Comparison of ENCODE assay signal across 26 mouse cellular contexts in genomic region chr11:97543883-97544282, GRCm38 (mm10). TPM values are rescaled to one million over a fixed set of nuclear protein-coding genes. Genes with fewer than 3 reads are reported as not detected.
A peak's percentile ranks its signal among the peaks of the same experiment; 100 is the strongest.
DNase-seq lines count a peak whose midpoint lies in the region; ATAC-seq and TF ChIP-seq lines count a peak whose summit lies in the region.
"Had no signal": no experiment of that assay in that cellular context is flagged by ENCODE, and none has a peak within 500 bp of the region (broad histone marks: within the 10 kb centered on the region; RNA-seq: fewer than 3 reads in every experiment).

No protein-coding gene starts in this region.

- ATAC-seq in forebrain, embryonic 13.5 days: no peak
- no peak for ATAC-seq in forebrain, embryonic 11.5 days (replicated peaks; ENCODE audit: low FRiP score)
- no peak for ATAC-seq in hindbrain, postnatal 0 days
- no peak for ATAC-seq in hindbrain, embryonic 11.5 days (ENCODE audit: low FRiP score)
- ATAC-seq: CD4-positive, CD25-positive, alpha-beta regulatory T cell, adult 4 months; inflammation-experienced regulatory T-cells, adult 6 months; intestine, embryonic 16.5 days had no signal

- H3K27me3 ChIP-seq in forebrain, embryonic 13.5 days: peaks cover 36% of the 10 kb centered on the region
- H3K27me3 ChIP-seq in forebrain, embryonic 11.5 days (ENCODE audit: control insufficient read depth, insufficient read depth, low read length): peaks cover 7% of the 10 kb centered on the region
- 0 out of 2 replicates have a peak, but pooled peaks cover 3% of the 10 kb centered on the region for H3K27me3 ChIP-seq in hindbrain, postnatal 0 days (ENCODE audit: insufficient read depth, low read length)
- peaks cover 31% of the 10 kb centered on the region for H3K27me3 ChIP-seq in hindbrain, embryonic 11.5 days (ENCODE audit: control insufficient read depth, insufficient read depth, low read length)

- H3K36me3 ChIP-seq in forebrain, embryonic 13.5 days (ENCODE audit: poor library complexity, severe bottlenecking): peaks cover 16% of the 10 kb centered on the region; the same call in 1 of the 2 replicates
- no peaks in the 10 kb centered on the region for H3K36me3 ChIP-seq in forebrain, embryonic 11.5 days (ENCODE audit: control insufficient read depth, insufficient read depth, low read length)
- H3K36me3 ChIP-seq in hindbrain, postnatal 0 days (ENCODE audit: insufficient read depth, low read length): no peaks in the 10 kb centered on the region
- no peaks in the 10 kb centered on the region for H3K36me3 ChIP-seq in hindbrain, embryonic 11.5 days (ENCODE audit: control insufficient read depth, insufficient read depth, low read length)
- H3K36me3 ChIP-seq: embryonic facial prominence, embryonic 12.5 days; embryonic facial prominence, embryonic 15.5 days had no signal

- TF ChIP-seq CTCF in hindbrain, postnatal 0 days (IDR thresholded peaks at IDR 0.05; ENCODE audit: low read depth): no peak
- no peak for TF ChIP-seq CTCF in left cerebral cortex, adult 2 months (IDR thresholded peaks at IDR 0.05)
- no peak for TF ChIP-seq CTCF in olfactory bulb, adult 2 months (IDR thresholded peaks at IDR 0.05; ENCODE audit: insufficient read depth, low read depth, low read length)

- 0 out of 2 replicates have a peak overlapping the region, but pooled peaks have one; percentile 22 for H3K9ac ChIP-seq in forebrain, embryonic 13.5 days
- no peak overlapping the region for H3K9ac ChIP-seq in forebrain, embryonic 11.5 days (ENCODE audit: low read length)
- no peak overlapping the region for H3K9ac ChIP-seq in hindbrain, postnatal 0 days (replicated peaks; ENCODE audit: low read length)
- H3K9ac ChIP-seq in hindbrain, embryonic 11.5 days (ENCODE audit: low read depth, low read length): no peak overlapping the region
- H3K9ac ChIP-seq: embryonic facial prominence, embryonic 12.5 days; embryonic facial prominence, embryonic 15.5 days; forebrain, postnatal 0 days had no signal

- intact Hi-C loops in left cerebral cortex, adult 2 months (cut with DNase I): no loop called here
- intact Hi-C loops in left cerebral cortex, postnatal 14 days (cut with DNase I): no loop called here

- no peak overlapping the region for H3K4me2 ChIP-seq in forebrain, embryonic 13.5 days
- no peak overlapping the region for H3K4me2 ChIP-seq in forebrain, embryonic 11.5 days (ENCODE audit: low read depth, low read length, severe bottlenecking)
- H3K4me2 ChIP-seq in hindbrain, postnatal 0 days (ENCODE audit: low read depth, low read length): no peak overlapping the region
- no peak overlapping the region for H3K4me2 ChIP-seq in hindbrain, embryonic 11.5 days (replicated peaks; ENCODE audit: low read depth, low read length)
- H3K4me2 ChIP-seq: embryonic facial prominence, embryonic 12.5 days; embryonic facial prominence, embryonic 15.5 days; heart, embryonic 11.5 days; hindbrain, embryonic 13.5 days had no signal

- no peak overlapping the region for H3K4me3 ChIP-seq in forebrain, embryonic 13.5 days
- no peak overlapping the region for H3K4me3 ChIP-seq in forebrain, embryonic 11.5 days (ENCODE audit: low read depth, low read length)
- no peak overlapping the region for H3K4me3 ChIP-seq in hindbrain, postnatal 0 days (ENCODE audit: low read length)
- no peak overlapping the region for H3K4me3 ChIP-seq in hindbrain, embryonic 11.5 days (ENCODE audit: low read depth, low read length)
- H3K4me3 ChIP-seq in left cerebral cortex, adult 2 months: no peak overlapping the region
- no peak overlapping the region for H3K4me3 ChIP-seq in olfactory bulb, adult 2 months (ENCODE audit: insufficient read depth, low read depth, low read length)
- H3K4me3 ChIP-seq: embryonic facial prominence, embryonic 12.5 days; embryonic facial prominence, embryonic 15.5 days; gastrocnemius, adult 2 months; hindbrain, embryonic 13.5 days had no signal

- no peak for DNase-seq in forebrain, embryonic 11.5 days (ENCODE audit: low spot score)
- DNase-seq in hindbrain, postnatal 0 days (ENCODE audit: low spot score): no peak
- no peak for DNase-seq in hindbrain, embryonic 11.5 days (ENCODE audit: low spot score)
- DNase-seq in left cerebral cortex, adult 2 months (ENCODE audit: extremely low spot score in 1 of 2, low spot score in 2 of 2): no peak
- no peak for DNase-seq in left cerebral cortex, postnatal 14 days (ENCODE audit: low spot score in 2 of 2)
- no peak for DNase-seq in embryo, embryonic 11 days
- DNase-seq: gastrocnemius, postnatal 14 days had no signal

- WGBS in forebrain, embryonic 13.5 days: 88% methylated on average over 9 of the region's 9 CpGs
- WGBS in forebrain, embryonic 11.5 days: 86% methylated on average over 9 of the region's 9 CpGs
- WGBS in hindbrain, postnatal 0 days: 60% methylated on average over 9 of the region's 9 CpGs
- 86% methylated on average over 9 of the region's 9 CpGs for WGBS in hindbrain, embryonic 11.5 days
- 78% methylated on average over 9 of the region's 9 CpGs for WGBS in olfactory bulb, adult 2 months

- H3K9me3 ChIP-seq in forebrain, embryonic 13.5 days (replicated peaks): no peaks in the 10 kb centered on the region
- no peaks in the 10 kb centered on the region for H3K9me3 ChIP-seq in forebrain, embryonic 11.5 days (ENCODE audit: control insufficient read depth, low read length)
- no peaks in the 10 kb centered on the region for H3K9me3 ChIP-seq in hindbrain, postnatal 0 days (ENCODE audit: low read length)
- no peaks in the 10 kb centered on the region for H3K9me3 ChIP-seq in hindbrain, embryonic 11.5 days (ENCODE audit: control insufficient read depth, low read length)
- H3K9me3 ChIP-seq: embryonic facial prominence, embryonic 12.5 days; embryonic facial prominence, embryonic 15.5 days; hindbrain, embryonic 13.5 days had no signal

- no peak overlapping the region for H3K27ac ChIP-seq in forebrain, embryonic 13.5 days
- no peak overlapping the region for H3K27ac ChIP-seq in forebrain, embryonic 11.5 days (ENCODE audit: low read depth, low read length)
- H3K27ac ChIP-seq in hindbrain, postnatal 0 days: peak overlapping the region; percentile 34; the same call in 1 of the 2 replicates
- no peak overlapping the region for H3K27ac ChIP-seq in hindbrain, embryonic 11.5 days (ENCODE audit: low read depth, low read length)
- peak overlapping the region; percentile 78 for H3K27ac ChIP-seq in left cerebral cortex, adult 2 months
- H3K27ac ChIP-seq in olfactory bulb, adult 2 months (ENCODE audit: insufficient read depth, low read depth, low read length): peak overlapping the region; percentile 0
- H3K27ac ChIP-seq: embryonic facial prominence, embryonic 12.5 days; embryonic facial prominence, embryonic 15.5 days; gastrocnemius, adult 2 months had no signal

- H3K4me1 ChIP-seq in forebrain, embryonic 13.5 days: peaks cover 73% of the 10 kb centered on the region
- H3K4me1 ChIP-seq in forebrain, embryonic 11.5 days (replicated peaks; ENCODE audit: control insufficient read depth, insufficient read depth, low read length): peaks cover 11% of the 10 kb centered on the region
- H3K4me1 ChIP-seq in hindbrain, postnatal 0 days (ENCODE audit: insufficient read depth, low read length): peaks cover 27% of the 10 kb centered on the region
- peaks cover 13% of the 10 kb centered on the region for H3K4me1 ChIP-seq in hindbrain, embryonic 11.5 days (replicated peaks; ENCODE audit: control insufficient read depth, insufficient read depth, low read length)
- peaks cover 50% of the 10 kb centered on the region for H3K4me1 ChIP-seq in olfactory bulb, adult 2 months (ENCODE audit: control insufficient read depth, insufficient read depth, low read length)

- TF ChIP-seq POLR2A in olfactory bulb, adult 2 months (IDR thresholded peaks at IDR 0.05; ENCODE audit: insufficient read depth, low read depth, low read length): no peak

RNA-seq across cellular contexts. Expression of gene Srcin1, which starts 32.1 kb away (rescaled TPM):
- 5.6 and 6.4 TPM in 2 replicates for polyA plus RNA-seq in forebrain, embryonic 13.5 days (2015; fragmentation: Nextera tagmentation; extraction: Ambion mirVana)
- polyA plus RNA-seq in forebrain, embryonic 11.5 days (2014; fragmentation: Nextera tagmentation; extraction: Ambion mirVana): 3.2 and 3.7 TPM in 2 replicates
- 104 and 141 TPM in 2 replicates for total RNA-seq in hindbrain, postnatal 0 days (2014; rRNA removed)
- polyA plus RNA-seq in hindbrain, postnatal 0 days (2015; fragmentation: Nextera tagmentation; extraction: Ambion mirVana): 14.3 and 14.7 TPM in 2 replicates
- 1.9 and 2.2 TPM in 2 replicates for polyA plus RNA-seq in hindbrain, embryonic 11.5 days (2014; fragmentation: Nextera tagmentation; extraction: Ambion mirVana)
- 100 to 1,000 TPM; 308 to 318 TPM for total RNA-seq in left cerebral cortex, adult 2 months (2021)
- total RNA-seq in left cerebral cortex, postnatal 14 days (2021): 100 to 1,000 TPM; 341 to 382 TPM
- polyA plus RNA-seq in olfactory bulb, adult 2 months (2012; ENCODE audit: insufficient read depth, insufficient read length, low replicate concordance, missing spikeins): not detected in 2 replicates
- total RNA-seq: hematopoietic stem cell, adult 5-6 weeks had no signal
- polyA plus RNA-seq: CD4-positive, CD25-positive, alpha-beta regulatory T cell, adult 4 months; heart, postnatal 0 days; inflammation-experienced regulatory T-cells, adult 6 months had no signal

RNA-seq across cellular contexts. Expression of gene 4933428G20Rik, which starts 43.7 kb away (rescaled TPM):
- 0.46 and 1.0 TPM in 2 replicates for polyA plus RNA-seq in forebrain, embryonic 13.5 days (2015; fragmentation: Nextera tagmentation; extraction: Ambion mirVana)
- polyA plus RNA-seq in forebrain, embryonic 11.5 days (2014; fragmentation: Nextera tagmentation; extraction: Ambion mirVana): 0.17 TPM in 1 of 2 replicates, not detected in the other
- 0.43 TPM in 1 of 2 replicates, not detected in the other for total RNA-seq in hindbrain, postnatal 0 days (2014; rRNA removed)
- 0.48 and 1.1 TPM in 2 replicates for polyA plus RNA-seq in hindbrain, postnatal 0 days (2015; fragmentation: Nextera tagmentation; extraction: Ambion mirVana)
- polyA plus RNA-seq in hindbrain, embryonic 11.5 days (2014; fragmentation: Nextera tagmentation; extraction: Ambion mirVana): 0.20 TPM in 1 of 2 replicates, not detected in the other
- not detected for total RNA-seq in left cerebral cortex, adult 2 months (2021)
- total RNA-seq in left cerebral cortex, postnatal 14 days (2021): under 1 TPM in 1 of 2 experiments, not detected in 1; 0.23 TPM
- not detected in 2 replicates for polyA plus RNA-seq in olfactory bulb, adult 2 months (2012; ENCODE audit: insufficient read depth, insufficient read length, low replicate concordance, missing spikeins)
- total RNA-seq: adrenal gland, postnatal 14 days; gastrocnemius, adult 2 months; gastrocnemius, postnatal 14 days; gastrocnemius, postnatal 4 days; heart, adult 8-10 months; heart, postnatal 25 days; hematopoietic stem cell, adult 5-6 weeks; MEL had no signal
- polyA plus RNA-seq: CD4-positive, CD25-positive, alpha-beta regulatory T cell, adult 4 months; heart, embryonic 14.5 days; inflammation-experienced regulatory T-cells, adult 6 months had no signal

Comparison
In these comparisons a context has a peak if more than half of its experiments do, and no peak if none do; other contexts are left out.
1. H3K27ac ChIP-seq: peak in hindbrain, postnatal 0 days (single experiment), left cerebral cortex, adult 2 months (single experiment) and olfactory bulb, adult 2 months (single experiment); none in forebrain, embryonic 13.5 days (single experiment), forebrain, embryonic 11.5 days (single experiment) and hindbrain, embryonic 11.5 days (single experiment).